ENCODE assay signal across 15 mouse cellular contexts in the genomic region with DNA sequence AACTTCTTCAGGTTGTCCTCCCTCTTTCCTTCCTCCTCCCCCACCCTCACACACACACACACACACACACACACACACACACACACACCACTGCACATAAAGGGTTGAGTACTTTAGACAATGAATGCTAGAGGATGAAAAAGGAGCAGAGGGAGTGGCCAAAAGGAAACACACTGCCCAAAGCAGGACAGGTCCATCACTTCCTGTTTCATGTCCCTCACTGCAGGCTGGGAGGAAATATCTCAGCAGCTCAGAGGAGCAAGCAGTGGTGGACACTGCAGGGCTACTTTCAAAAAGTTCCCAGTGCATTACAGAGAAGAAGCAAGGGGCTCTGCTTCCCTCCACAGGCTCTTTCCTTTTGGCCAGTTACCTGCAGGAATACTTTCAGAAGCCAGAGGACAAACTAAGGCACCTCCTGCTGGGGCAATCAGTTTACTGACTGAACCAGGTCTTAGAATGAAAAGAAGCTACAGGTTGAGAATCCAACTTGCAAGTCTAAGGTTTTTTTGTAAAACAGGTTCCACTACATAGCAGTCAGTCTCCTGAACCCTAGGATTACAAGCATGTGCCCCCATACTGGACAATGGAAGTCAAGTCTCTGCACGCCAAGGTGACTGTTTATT. TPM values are rescaled to one million over a fixed set of nuclear protein-coding genes. Genes with fewer than 3 reads are reported as not detected.
DNase-seq lines count a peak whose midpoint lies in the region; ATAC-seq lines count a peak whose summit lies in the region.
"Had no signal": no experiment of that assay in that cellular context is flagged by ENCODE, and none has a peak within 500 bp of the region (broad histone marks: within the 10 kb centered on the region; RNA-seq: fewer than 3 reads in every experiment).

No protein-coding gene starts in this region.

- no peak for DNase-seq in heart, postnatal 10 days
- peak; percentile 9 for DNase-seq in lung, postnatal 10 days
- no peak for DNase-seq in lung, postnatal 14 days
- no peak for DNase-seq in adrenal gland, postnatal 25 days
- no peak for DNase-seq in left cerebral cortex, adult 11 months (ENCODE audit: low spot score)
- DNase-seq: adrenal gland, postnatal 10 days; cerebellum, adult 9-11 months; kidney, adult 8-10 months; lung, embryonic 14.5 days had no signal

- no peaks in the 10 kb centered on the region for H3K27me3 ChIP-seq in heart, embryonic 15.5 days

- H3K9me3 ChIP-seq in heart, embryonic 15.5 days (replicated peaks), result no peaks in the 10 kb centered on the region
- H3K9me3 ChIP-seq: midbrain, embryonic 10.5 days had no signal

- no peak for ATAC-seq in heart, embryonic 15.5 days (replicated peaks; ENCODE audit: insufficient number of reproducible peaks, insufficient read depth, low FRiP score, low read depth)
- peak; percentile 81 for ATAC-seq in megakaryocyte, adult 5-6 weeks (ENCODE audit: poor library complexity, severe bottlenecking)
- ATAC-seq: hindbrain, postnatal 0 days had no signal

- H3K36me3 ChIP-seq in heart, embryonic 15.5 days, result no peaks in the 10 kb centered on the region

- H3K4me2 ChIP-seq in heart, embryonic 15.5 days, result no peak overlapping the region
- H3K4me2 ChIP-seq: lung, embryonic 14.5 days had no signal

- H3K9ac ChIP-seq in heart, embryonic 15.5 days, result no peak overlapping the region
- H3K9ac ChIP-seq: lung, embryonic 14.5 days had no signal

- intact Hi-C loops in heart, postnatal 10 days (cut with DNase I), result no loop called here

- H3K4me1 ChIP-seq in heart, embryonic 15.5 days (replicated peaks), result peaks cover 55% of the 10 kb centered on the region
- H3K4me1 ChIP-seq: midbrain, embryonic 10.5 days had no signal

- H3K27ac ChIP-seq in heart, embryonic 15.5 days, result 0 out of 2 replicates have a peak overlapping the region, but pooled peaks have one; percentile 36
- H3K27ac ChIP-seq: hindbrain, postnatal 0 days; layer of hippocampus, adult 2 months; midbrain, embryonic 10.5 days had no signal

- 79% methylated on average over 1 of the region's 1 CpGs for WGBS in heart, embryonic 15.5 days

- no peak overlapping the region for H3K4me3 ChIP-seq in heart, embryonic 15.5 days
- H3K4me3 ChIP-seq: layer of hippocampus, adult 2 months; midbrain, embryonic 10.5 days; myocyte had no signal

RNA-seq across cellular contexts. Expression of a gene that starts 32.9 kb away (rescaled TPM):
- 8.5 and 11.4 TPM in 2 replicates for polyA plus RNA-seq in heart, embryonic 15.5 days (2015; fragmentation: Nextera tagmentation; extraction: Ambion mirVana)
- 10 to 100 TPM; 35.4 to 36.9 TPM for total RNA-seq in heart, postnatal 10 days (2021)
- 30.3 and 33.7 TPM in 2 replicates for total RNA-seq in megakaryocyte, adult 5-6 weeks (2015)
- total RNA-seq in megakaryocyte, adult 5-6 weeks (2017), result 14.0 and 17.6 TPM in 2 replicates
- total RNA-seq in adrenal gland, postnatal 25 days (2021), result 52.2 and 53.3 TPM in 2 replicates
